Mouse (Mus musculus) liver, adult 2 months (tissue): ENCODE measurements around the gene Atp1a2. TPM values are rescaled to one million over a fixed set of nuclear protein-coding genes. Genes with fewer than 3 reads are reported as not detected.

Experiments used
- DNase-seq: peaks from one replicate; pipeline ENCODE4 v3.0.0-alpha.2; 2011; ENCODE audit warnings: low read depth, low spot score; ENCODE audit errors: extremely low read depth
- H3K27ac ChIP-seq: fragments of 200-500 bp; replicated peaks from 2 replicates; pipeline ENCODE4 v1.5.1; 2012; ENCODE audit warnings: low read depth, mild to moderate bottlenecking, control low read depth, inconsistent platforms, low read length; ENCODE audit not compliant: insufficient read depth
- H3K27me3 ChIP-seq: fragments of 200-500 bp; 2 replicates; pipeline ENCODE4 v1.6.1; 2012; ENCODE audit warnings: mild to moderate bottlenecking, moderate library complexity, low read length, inconsistent platforms; ENCODE audit not compliant: control insufficient read depth, insufficient read depth
- H3K36me3 ChIP-seq: fragments of 200-500 bp; 2 replicates; pipeline ENCODE4 v1.6.1; 2012; ENCODE audit warnings: low read length, inconsistent platforms; ENCODE audit not compliant: control insufficient read depth, insufficient read depth
- H3K4me1 ChIP-seq: fragments of 200-500 bp; 2 replicates; pipeline ENCODE4 v1.6.1; 2011; ENCODE audit warnings: low read length; ENCODE audit not compliant: control insufficient read depth, insufficient read depth
- H3K4me3 ChIP-seq: fragments of 200-500 bp; 2 replicates; pipeline ENCODE4 v1.5.1; 2011; ENCODE audit warnings: low read depth, mild to moderate bottlenecking, control low read depth, low read length, moderate library complexity; ENCODE audit not compliant: insufficient read depth
- H3K79me2 ChIP-seq: fragments of 200-500 bp; 2 replicates; pipeline ENCODE4 v1.6.1; 2012; ENCODE audit warnings: inconsistent platforms, mild to moderate bottlenecking, low read length, moderate library complexity; ENCODE audit not compliant: control insufficient read depth, insufficient read depth
- H3K9ac ChIP-seq: fragments of 200-500 bp; 2 replicates; pipeline ENCODE4 v1.6.1; 2012; ENCODE audit warnings: low read depth, mild to moderate bottlenecking, control low read depth, inconsistent platforms, low read length
- CTCF ChIP-seq: fragments of 200-500 bp; IDR thresholded peaks from 2 replicates; pipeline ENCODE4 v1.5.1; 2011; ENCODE audit warnings: low read depth, low read length, control low read depth
- POLR2A ChIP-seq: fragments of 200-500 bp; IDR thresholded peaks from 2 replicates; pipeline ENCODE4 v1.6.1; 2011; ENCODE audit warnings: low read length, control low read depth; ENCODE audit not compliant: insufficient read depth; ENCODE audit errors: extremely low read depth
- WGBS: fragments of 180-500 bp; shearing (Covaris S2); methylation state at CpG from one replicate; pipeline ENCODE4 v1.1.7; 2018; 5-methylcytosine and 5-hydroxymethylcytosine counted together
- polyA plus RNA-seq: library from polyadenylated mRNA; depleted of rRNA; stranded (reverse); fragments of >200 nt; gene quantifications from 2 replicates; pipeline ENCODE4 v1.2.3, GENCODE M21; 2012
- total RNA-seq: library from RNA; depleted of rRNA; stranded (reverse); fragments of >200 nt; gene quantifications from 2 replicates; pipeline ENCODE4 v1.2.3, GENCODE M21; 2014

The Atp1a2 gene
- total and polyA plus RNA-seq, 2 experiments, result 0.59 to 0.92 TPM

GRCm38 (mm10) chr1:172331422-172331947 is 33.6 kb upstream of the Atp1a2 start:
- H3K4me1 ChIP-seq, result no peaks in the 10 kb centered on the region
- 72% methylated on average over 8 of the region's 8 CpGs for WGBS
- no peak overlapping the region for H3K4me3 ChIP-seq
- no peaks in the 10 kb centered on the region for H3K27me3 ChIP-seq
- H3K79me2 ChIP-seq, result no peaks in the 10 kb centered on the region
- DNase-seq, result no peak
- H3K9ac ChIP-seq, result no peak overlapping the region
- no peaks in the 10 kb centered on the region for H3K36me3 ChIP-seq
- H3K27ac ChIP-seq, result no peak overlapping the region
- TF ChIP-seq POLR2A (no peak), CTCF (no peak)

- TF ChIP-seq CTCF (no peak), POLR2A (no peak)
- H3K9ac ChIP-seq, result no peak overlapping the region
- no peak overlapping the region for H3K27ac ChIP-seq
- H3K27me3 ChIP-seq, result peaks cover 6% of the 10 kb centered on the region; the same call in 1 of the 2 replicates
- H3K36me3 ChIP-seq, result no peaks in the 10 kb centered on the region
- peaks cover 1% of the 10 kb centered on the region; the same call in 1 of the 2 replicates for H3K4me1 ChIP-seq
- H3K79me2 ChIP-seq, result no peaks in the 10 kb centered on the region
- no peak for DNase-seq
- no peak overlapping the region for H3K4me3 ChIP-seq
- 69% methylated on average over 6 of the region's 6 CpGs for WGBS
These were observed 31.8 kb upstream of the Atp1a2 start for GRCm38 (mm10) chr1:172329616-172330015.

- H3K27ac ChIP-seq, result no peak within 1 kb of the TSS
- no peaks in the 10 kb centered on the region for H3K36me3 ChIP-seq
- DNase-seq, result no peak
- 35% methylated on average over 9 of the region's 9 CpGs for WGBS
- peaks cover 1% of the 10 kb centered on the region; the same call in 1 of the 2 replicates for H3K4me1 ChIP-seq
- H3K9ac ChIP-seq, result no peak within 1 kb of the TSS
- H3K27me3 ChIP-seq, result peaks cover 6% of the 10 kb centered on the region; the same call in 1 of the 2 replicates
- H3K4me3 ChIP-seq, result no peak within 1 kb of the TSS
- H3K79me2 ChIP-seq, result no peaks in the 10 kb centered on the region
- TF ChIP-seq POLR2A (no peak), CTCF (no peak)
These were observed 31.3 kb upstream of the Atp1a2 start, which contains the start of gene Kcnj9 for GRCm38 (mm10) chr1:172329131-172329530. Gene Kcnj9 (minus strand): TSS chr1:172329318.

GRCm38 (mm10) chr1:172328461-172328860 is 30.6 kb upstream of the Atp1a2 start:
- peaks cover 1% of the 10 kb centered on the region; the same call in 1 of the 2 replicates for H3K4me1 ChIP-seq
- no peak overlapping the region for H3K4me3 ChIP-seq
- DNase-seq, result no peak
- H3K9ac ChIP-seq, result no peak overlapping the region
- no peak overlapping the region for H3K27ac ChIP-seq
- peaks cover 6% of the 10 kb centered on the region; the same call in 1 of the 2 replicates for H3K27me3 ChIP-seq
- 59% methylated on average over 7 of the region's 7 CpGs for WGBS
- H3K79me2 ChIP-seq, result no peaks in the 10 kb centered on the region
- H3K36me3 ChIP-seq, result no peaks in the 10 kb centered on the region
- TF ChIP-seq POLR2A, result no peak
- no peak for TF ChIP-seq CTCF

- no peak for DNase-seq
- no peak overlapping the region for H3K4me3 ChIP-seq
- no peaks in the 10 kb centered on the region for H3K36me3 ChIP-seq
- H3K9ac ChIP-seq, result no peak overlapping the region
- H3K79me2 ChIP-seq, result no peaks in the 10 kb centered on the region
- H3K27ac ChIP-seq, result no peak overlapping the region
- TF ChIP-seq CTCF (no peak), POLR2A (no peak)
- peaks cover 1% of the 10 kb centered on the region; the same call in 1 of the 2 replicates for H3K4me1 ChIP-seq
- WGBS, result 74% methylated on average over 3 of the region's 3 CpGs
- H3K27me3 ChIP-seq, result peaks cover 6% of the 10 kb centered on the region; the same call in 1 of the 2 replicates
These were observed 30.2 kb upstream of the Atp1a2 start for GRCm38 (mm10) chr1:172328041-172328440.
